Comparison of ENCODE assay signal across 9 mouse cellular contexts in genomic region chr2:148442710-148443109, GRCm38 (mm10). TPM values are rescaled to one million over a fixed set of nuclear protein-coding genes. Genes with fewer than 3 reads are reported as not detected.
DNase-seq lines count a peak whose midpoint lies in the region; ATAC-seq and TF ChIP-seq lines count a peak whose summit lies in the region.
"Had no signal": no experiment of that assay in that cellular context is flagged by ENCODE, and none has a peak within 500 bp of the region (broad histone marks: within the 10 kb centered on the region; RNA-seq: fewer than 3 reads in every experiment).

No protein-coding gene starts in this region.

- peak overlapping the region; percentile 74 for H3K4me3 ChIP-seq in kidney, adult 2 months (ENCODE audit: insufficient read depth, low read depth, low read length)
- peak overlapping the region; percentile 78 for H3K4me3 ChIP-seq in brown adipose tissue, adult 24 weeks (ENCODE audit: insufficient read depth, low read depth, low read length)
- H3K4me3 ChIP-seq in heart, embryonic 15.5 days: peak overlapping the region; percentile 47
- H3K4me3 ChIP-seq in liver, embryonic 15.5 days (replicated peaks): peak overlapping the region; percentile 29

- peak overlapping the region; percentile 45 for H3K4me2 ChIP-seq in heart, embryonic 15.5 days
- H3K4me2 ChIP-seq in liver, embryonic 15.5 days: peak overlapping the region; percentile 33

- no peaks in the 10 kb centered on the region for H3K9me3 ChIP-seq in heart, embryonic 15.5 days (replicated peaks)
- H3K9me3 ChIP-seq in liver, embryonic 15.5 days (replicated peaks): no peaks in the 10 kb centered on the region

- no peak for TF ChIP-seq CTCF in kidney, adult 2 months (conservative IDR thresholded peaks at IDR 0.05; ENCODE audit: insufficient read depth, insufficient read length, low read depth, low read length)

- intact Hi-C loops in gastrocnemius, postnatal 36 days (cut with DNase I): no loop called here

- H3K9ac ChIP-seq in heart, embryonic 15.5 days: peak overlapping the region; percentile 47
- H3K9ac ChIP-seq in liver, embryonic 15.5 days: no peak overlapping the region

- no peak for ATAC-seq in heart, embryonic 15.5 days (replicated peaks; ENCODE audit: insufficient number of reproducible peaks, insufficient read depth, low FRiP score, low read depth)
- ATAC-seq in liver, embryonic 15.5 days (ENCODE audit: insufficient read depth): no peak

- H3K27me3 ChIP-seq in kidney, adult 2 months (replicated peaks; ENCODE audit: control insufficient read depth, insufficient read depth, low read length): no peaks in the 10 kb centered on the region
- no peaks in the 10 kb centered on the region for H3K27me3 ChIP-seq in heart, embryonic 15.5 days
- H3K27me3 ChIP-seq in liver, embryonic 15.5 days: no peaks in the 10 kb centered on the region

- H3K4me1 ChIP-seq in kidney, adult 2 months (ENCODE audit: control insufficient read depth, insufficient read depth, low read length): no peaks in the 10 kb centered on the region
- H3K4me1 ChIP-seq in brown adipose tissue, adult 24 weeks (ENCODE audit: control insufficient read depth, insufficient read depth, insufficient read length, low read length): peaks cover 8% of the 10 kb centered on the region
- peaks cover 7% of the 10 kb centered on the region for H3K4me1 ChIP-seq in heart, embryonic 15.5 days (replicated peaks)
- H3K4me1 ChIP-seq in liver, embryonic 15.5 days (replicated peaks): no peaks in the 10 kb centered on the region; the same call in 1 of the 2 replicates

- TF ChIP-seq POLR2A in kidney, adult 2 months (IDR thresholded peaks at IDR 0.05; ENCODE audit: low read depth, low read length): no peak

- peak overlapping the region; percentile 90 for H3K27ac ChIP-seq in kidney, adult 2 months (ENCODE audit: insufficient read depth, low read depth, low read length)
- H3K27ac ChIP-seq in brown adipose tissue, adult 24 weeks (replicated peaks; ENCODE audit: low read depth, low read length): peak overlapping the region; percentile 98
- H3K27ac ChIP-seq in heart, embryonic 15.5 days: peak overlapping the region; percentile 85
- H3K27ac ChIP-seq in liver, embryonic 15.5 days (replicated peaks): peak overlapping the region; percentile 45; the same call in 1 of the 2 replicates

- DNase-seq in kidney, adult 2 months: no peak
- no peak for DNase-seq in kidney, adult 11 months
- DNase-seq in urinary bladder, postnatal 25 days (ENCODE audit: low spot score): no peak
- no peak for DNase-seq in adrenal gland, adult 2 months
- DNase-seq in gastrocnemius, postnatal 36 days: no peak
- DNase-seq: right cerebral cortex, postnatal 25 days had no signal

- 72% methylated on average over 4 of the region's 4 CpGs for WGBS in kidney, adult 2 months
- 72% methylated on average over 4 of the region's 4 CpGs for WGBS in heart, embryonic 15.5 days
- WGBS in liver, embryonic 15.5 days (ENCODE audit: insufficient replicate concordance): 44% methylated on average over 4 of the region's 4 CpGs

- H3K36me3 ChIP-seq in kidney, adult 2 months (ENCODE audit: control insufficient read depth, insufficient read depth, low read length): no peaks in the 10 kb centered on the region
- no peaks in the 10 kb centered on the region for H3K36me3 ChIP-seq in heart, embryonic 15.5 days
- H3K36me3 ChIP-seq in liver, embryonic 15.5 days (replicated peaks): no peaks in the 10 kb centered on the region

RNA-seq across cellular contexts. Expression of gene Cd93, which starts 0.7 kb away (rescaled TPM):
- polyA plus RNA-seq in kidney, adult 2 months (2012; rRNA removed): 8.6 and 10.3 TPM in 2 replicates
- polyA plus RNA-seq in brown adipose tissue, adult 24 weeks (2012; ENCODE audit: insufficient read depth, insufficient read length, missing spikeins): 10.7 and 17.0 TPM in 2 replicates
- 25.7 and 26.2 TPM in 2 replicates for polyA plus RNA-seq in heart, embryonic 15.5 days (2015; fragmentation: Nextera tagmentation; extraction: Ambion mirVana)
- 1.9 and 2.2 TPM in 2 replicates for polyA plus RNA-seq in liver, embryonic 15.5 days (2015; fragmentation: Nextera tagmentation; extraction: Ambion mirVana)
- total RNA-seq in adrenal gland, adult 2 months (2021): 10 to 100 TPM; 22.0 to 26.7 TPM
- 7.9 and 8.4 TPM in 2 replicates for polyA plus RNA-seq in adrenal gland, adult 2 months (2012; rRNA removed)
- total RNA-seq in gastrocnemius, postnatal 36 days (2021): 10 to 100 TPM; 16.7 to 20.5 TPM

RNA-seq across cellular contexts. Expression of gene Thbd, which starts 34.7 kb away (rescaled TPM):
- polyA plus RNA-seq in kidney, adult 2 months (2012; rRNA removed): 28.4 and 30.6 TPM in 2 replicates
- polyA plus RNA-seq in brown adipose tissue, adult 24 weeks (2012; ENCODE audit: insufficient read depth, insufficient read length, missing spikeins): 12.8 and 14.6 TPM in 2 replicates
- polyA plus RNA-seq in heart, embryonic 15.5 days (2015; fragmentation: Nextera tagmentation; extraction: Ambion mirVana): 15.9 and 22.8 TPM in 2 replicates
- 1.3 and 1.7 TPM in 2 replicates for polyA plus RNA-seq in liver, embryonic 15.5 days (2015; fragmentation: Nextera tagmentation; extraction: Ambion mirVana)
- 10 to 100 TPM; 24.8 to 37.1 TPM for total RNA-seq in adrenal gland, adult 2 months (2021)
- polyA plus RNA-seq in adrenal gland, adult 2 months (2012; rRNA removed): 31.1 and 34.6 TPM in 2 replicates
- 10 to 100 TPM; 12.6 to 17.4 TPM for total RNA-seq in gastrocnemius, postnatal 36 days (2021)

RNA-seq across cellular contexts. Expression of gene Sstr4, which starts 47.6 kb away (rescaled TPM):
- polyA plus RNA-seq in kidney, adult 2 months (2012; rRNA removed): 0.34 and 0.36 TPM in 2 replicates
- polyA plus RNA-seq in brown adipose tissue, adult 24 weeks (2012; ENCODE audit: insufficient read depth, insufficient read length, missing spikeins): not detected in 2 replicates
- 0.48 and 1.0 TPM in 2 replicates for polyA plus RNA-seq in heart, embryonic 15.5 days (2015; fragmentation: Nextera tagmentation; extraction: Ambion mirVana)
- polyA plus RNA-seq in liver, embryonic 15.5 days (2015; fragmentation: Nextera tagmentation; extraction: Ambion mirVana): not detected in 2 replicates
- total RNA-seq in adrenal gland, adult 2 months (2021): under 1 TPM; 0.26 to 0.86 TPM
- polyA plus RNA-seq in adrenal gland, adult 2 months (2012; rRNA removed): 0.72 and 0.84 TPM in 2 replicates
- under 1 TPM in 1 of 2 experiments, not detected in 1; 0.52 TPM for total RNA-seq in gastrocnemius, postnatal 36 days (2021)

Comparison
In these comparisons a context has a peak if more than half of its experiments do, and no peak if none do; other contexts are left out.
1. H3K27ac ChIP-seq: peak in every context shown above with its lines; median percentile 98 in brown adipose tissue, adult 24 weeks; 90 in kidney, adult 2 months; 85 in heart, embryonic 15.5 days; 45 in liver, embryonic 15.5 days.